Mouse (Mus musculus) neural tube, embryonic 14.5 days (tissue): ENCODE data around the gene Rnpepl1. TPM values are rescaled to one million over a fixed set of nuclear protein-coding genes. Genes with fewer than 3 reads are reported as not detected.

Source experiments
- polyA plus RNA-seq: library from polyadenylated mRNA; unstranded; fragments of >200 nt; fragmentation: Nextera tagmentation; extraction: Ambion mirVana; gene quantifications from 2 replicates; pipeline ENCODE4 v1.2.1, GENCODE M21; 2014

Rnpepl1 gene
- polyA plus RNA-seq, 1 experiment from 2014 or later, result 27.0 TPM

Other genes with a start within 250 kb of the Rnpepl1 start
- gene Gpc1, start 79.1 kb upstream of the Rnpepl1 start, polyA plus RNA-seq, result 58.5 and 65.7 TPM in 2 replicates
- gene Ankmy1, start 7.9 kb upstream of the Rnpepl1 start, polyA plus RNA-seq, result 1.1 and 4.6 TPM in 2 replicates
- gene Dusp28, start 3.8 kb upstream of the Rnpepl1 start, polyA plus RNA-seq, result 15.9 and 18.0 TPM in 2 replicates
- 53.6 and 58.4 TPM in 2 replicates for gene Capn10, start 23.6 kb downstream of the Rnpepl1 start, polyA plus RNA-seq
- gene Gpr35, start 40.1 kb downstream of the Rnpepl1 start, polyA plus RNA-seq, result 0.44 and 0.95 TPM in 2 replicates
- gene Aqp12, start 95.6 kb downstream of the Rnpepl1 start, polyA plus RNA-seq, result not detected in 2 replicates
- gene Kif1a, start 191.2 kb downstream of the Rnpepl1 start, polyA plus RNA-seq, result 377 and 438 TPM in 2 replicates
- not detected in 2 replicates for gene Agxt, start 224.5 kb downstream of the Rnpepl1 start, polyA plus RNA-seq